Mouse (Mus musculus) kidney, embryonic 16.5 days (tissue): ENCODE results near the gene Folh1. TPM values are rescaled to one million over a fixed set of nuclear protein-coding genes. Genes with fewer than 3 reads are reported as not detected.
"Not testable (repeated sequence)": the region's sequence is repeated elsewhere in the genome, so short reads cannot be mapped to it uniquely, and the experiment has no call there.

Experiments
- ATAC-seq: fragments of 200-750 bp; cut with Nextera tagmentation; 2 replicates; pipeline ENCODE4 v1.8.0; 2017; ENCODE audit warnings: moderate TSS enrichment; ENCODE audit not compliant: low FRiP score, low TSS enrichment
- H3K27ac ChIP-seq: fragments of 300-500 bp; sonication (generic); 2 replicates; pipeline ENCODE4 v1.5.1; 2014; ENCODE audit warnings: low read length
- H3K27me3 ChIP-seq: fragments of 300-500 bp; sonication (generic); 2 replicates; pipeline ENCODE4 v1.6.1; 2014; ENCODE audit warnings: low read length, control low read depth, mixed read lengths; ENCODE audit not compliant: insufficient read depth
- H3K36me3 ChIP-seq: fragments of 300-500 bp; sonication (generic); 2 replicates; pipeline ENCODE4 v1.6.1; 2014; ENCODE audit warnings: low read length, control low read depth, mixed read lengths; ENCODE audit not compliant: insufficient read depth
- H3K4me1 ChIP-seq: fragments of 300-500 bp; sonication (generic); 2 replicates; pipeline ENCODE4 v1.6.1; 2014; ENCODE audit warnings: low read length, control low read depth, mixed read lengths; ENCODE audit not compliant: insufficient read depth
- H3K4me2 ChIP-seq: fragments of 300-500 bp; sonication (generic); replicated peaks from 2 replicates; pipeline ENCODE4 v1.6.1; 2014; ENCODE audit warnings: low read depth, low read length
- H3K4me3 ChIP-seq: fragments of 300-500 bp; sonication (generic); 2 replicates; pipeline ENCODE4 v1.5.1; 2014; ENCODE audit warnings: mild to moderate bottlenecking, low read length
- H3K9ac ChIP-seq: fragments of 300-500 bp; sonication (generic); replicated peaks from 2 replicates; pipeline ENCODE4 v1.6.1; 2014; ENCODE audit warnings: low read length
- H3K9me3 ChIP-seq: fragments of 300-500 bp; sonication (generic); 2 replicates; pipeline ENCODE4 v1.6.1; 2016; ENCODE audit warnings: low read length, control low read depth
- WGBS: fragments of 180-500 bp; shearing (Covaris S2); extraction: QIAGEN DNeasy Blood & Tissue Kit; methylation state at CpG from one replicate; pipeline ENCODE4 v1.1.7; 2014; 5-methylcytosine and 5-hydroxymethylcytosine counted together
- polyA plus RNA-seq: library from polyadenylated mRNA; unstranded; fragments of >200 nt; fragmentation: Nextera tagmentation; extraction: Ambion mirVana; gene quantifications from 2 replicates; pipeline ENCODE4 v1.2.1, GENCODE M21; 2015

The Folh1 gene
- polyA plus RNA-seq, result 0.20 and 0.44 TPM in 2 replicates

- Histone ChIP-seq H3K27me3 (no peaks in the 10 kb centered on the region), H3K4me1 (0 out of 2 replicates have a peak, but pooled peaks cover 4% of the 10 kb centered on the region), H3K9ac (no peak within 1 kb of the TSS; the same call in 1 of the 2 replicates), H3K9me3 (no peaks in the 10 kb centered on the region), H3K36me3 (no peaks in the 10 kb centered on the region), H3K4me3 (peak within 1 kb of the TSS; percentile 37), H3K4me2 (peak within 1 kb of the TSS; percentile 55), H3K27ac (no peak within 1 kb of the TSS)
- ATAC-seq, result peak; percentile 71; the same call in 1 of the 2 replicates
- 6% methylated on average over 11 of the region's 11 CpGs for WGBS
These were observed at the start of gene Folh1 for GRCm38 (mm10) chr7:86775617-86776325. Gene Folh1, minus strand, starts transcription at chr7:86775943.

GRCm38 (mm10) chr7:86816466-86816865, 40.7 kb upstream of the Folh1 start:
- no peak overlapping the region for H3K9ac ChIP-seq
- ATAC-seq, result no peak
- H3K4me3 ChIP-seq, result no peak overlapping the region
- H3K27me3 ChIP-seq, result no peaks in the 10 kb centered on the region
- WGBS, result 82% methylated on average over 1 of the region's 1 CpGs
- H3K4me1 ChIP-seq, result no peaks in the 10 kb centered on the region
- H3K27ac ChIP-seq, result no peak overlapping the region
- H3K4me2 ChIP-seq, result no peak overlapping the region
- H3K9me3 ChIP-seq, result no peaks in the 10 kb centered on the region
- no peaks in the 10 kb centered on the region for H3K36me3 ChIP-seq

DNA sequence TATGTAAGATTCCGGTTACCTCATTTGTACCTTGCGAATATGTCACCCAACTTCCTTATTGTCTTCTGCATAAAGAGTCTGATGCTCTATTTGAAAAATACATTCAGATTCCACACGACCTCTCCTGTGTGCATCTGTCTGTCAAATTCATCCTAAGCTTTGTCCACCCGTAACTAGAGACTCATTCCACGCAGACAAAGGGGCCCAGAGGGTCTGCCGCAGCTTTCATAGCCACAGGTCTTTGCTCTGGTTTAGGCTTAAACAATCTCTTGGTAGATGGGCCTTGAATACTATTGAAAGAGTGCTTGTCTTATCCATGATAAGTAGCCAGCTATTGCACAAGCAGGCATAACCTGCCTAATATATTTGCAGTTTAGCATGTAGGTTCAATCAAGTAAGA, 40.0 kb upstream of the Folh1 start:
- ATAC-seq, H3K9me3 ChIP-seq, H3K4me1 ChIP-seq, H3K4me2 ChIP-seq, H3K27ac ChIP-seq, H3K27me3 ChIP-seq, H3K36me3 ChIP-seq, H3K9ac ChIP-seq, H3K4me3 ChIP-seq: not testable (repeated sequence)
- 88% methylated on average over 6 of the region's 6 CpGs for WGBS

GRCm38 (mm10) chr7:86815241-86815640, 39.5 kb upstream of the Folh1 start:
- WGBS, result 92% methylated on average over 4 of the region's 5 CpGs

GRCm38 (mm10) chr7:86794727-86795126, 19.0 kb upstream of the Folh1 start, which contains the start of gene Vmn2r77:
Gene Vmn2r77, plus strand, starts transcription at chr7:86795027.
- no peak within 1 kb of the TSS for H3K4me2 ChIP-seq
- no peaks in the 10 kb centered on the region for H3K4me1 ChIP-seq
- ATAC-seq, result no peak
- H3K36me3 ChIP-seq, result no peaks in the 10 kb centered on the region
- H3K27ac ChIP-seq, result no peak within 1 kb of the TSS
- no peaks in the 10 kb centered on the region for H3K27me3 ChIP-seq
- H3K9ac ChIP-seq, result no peak within 1 kb of the TSS
- no peaks in the 10 kb centered on the region for H3K9me3 ChIP-seq
- H3K4me3 ChIP-seq, result no peak within 1 kb of the TSS

More at GRCm38 (mm10) chr7:86815241-86815640, 39.5 kb upstream of the Folh1 start:
- not testable (repeated sequence) for H3K4me3 ChIP-seq, H3K4me1 ChIP-seq, H3K27ac ChIP-seq, ATAC-seq, H3K9me3 ChIP-seq, H3K27me3 ChIP-seq, H3K9ac ChIP-seq, H3K36me3 ChIP-seq, H3K4me2 ChIP-seq

DNA sequence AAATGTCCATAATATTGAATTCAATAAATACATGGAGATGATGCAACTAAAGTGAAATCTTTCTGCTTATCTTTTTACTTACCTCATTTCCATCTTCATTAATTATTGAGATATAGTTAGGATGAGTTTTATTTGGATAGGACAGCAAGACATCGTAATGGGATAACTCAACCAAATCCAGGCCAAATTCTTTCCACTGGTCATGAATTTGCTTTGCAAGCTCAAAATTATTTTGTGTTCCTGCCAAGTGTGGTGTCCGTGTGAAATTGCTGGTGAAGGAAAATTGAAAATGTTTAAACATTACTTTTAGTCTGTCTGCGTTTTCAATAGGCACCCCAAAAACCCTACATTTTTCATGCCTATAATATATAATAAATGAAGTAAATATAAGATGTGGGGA, 4.1 kb downstream of the Folh1 start:
- Histone ChIP-seq H3K36me3 (no peaks in the 10 kb centered on the region), H3K9me3 (no peaks in the 10 kb centered on the region), H3K4me3 (no peak overlapping the region), H3K27me3 (no peaks in the 10 kb centered on the region), H3K27ac (no peak overlapping the region), H3K4me1 (0 out of 2 replicates have a peak, but pooled peaks cover 4% of the 10 kb centered on the region), H3K9ac (no peak overlapping the region), H3K4me2 (no peak overlapping the region)
- no peak for ATAC-seq
- 79% methylated on average over 3 of the region's 3 CpGs for WGBS

DNA sequence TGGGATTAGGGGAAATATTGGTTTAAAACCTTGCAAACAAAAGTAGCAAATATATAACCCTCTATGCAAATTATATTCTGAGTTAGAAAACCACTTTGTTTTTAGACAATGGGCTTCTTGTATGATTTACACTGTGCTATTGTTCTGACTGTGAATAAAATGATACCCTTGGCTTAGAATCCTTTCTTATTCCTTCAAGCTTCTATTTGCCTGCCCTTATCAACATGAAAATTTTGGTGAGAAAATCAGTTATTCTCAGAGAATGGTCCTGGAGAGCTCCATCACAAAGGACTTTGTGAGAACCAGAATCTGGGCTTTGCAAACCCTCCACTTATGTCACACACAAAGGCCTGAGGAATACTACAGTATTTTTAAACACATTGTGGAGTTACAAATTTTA, 11.1 kb downstream of the Folh1 start:
- no peak overlapping the region for H3K9ac ChIP-seq
- H3K27me3 ChIP-seq, result no peaks in the 10 kb centered on the region
- no peaks in the 10 kb centered on the region for H3K9me3 ChIP-seq
- no peaks in the 10 kb centered on the region for H3K36me3 ChIP-seq
- H3K4me1 ChIP-seq, result no peaks in the 10 kb centered on the region
- H3K4me3 ChIP-seq, result no peak overlapping the region
- H3K27ac ChIP-seq, result no peak overlapping the region
- no peak for ATAC-seq
- H3K4me2 ChIP-seq, result no peak overlapping the region

DNA sequence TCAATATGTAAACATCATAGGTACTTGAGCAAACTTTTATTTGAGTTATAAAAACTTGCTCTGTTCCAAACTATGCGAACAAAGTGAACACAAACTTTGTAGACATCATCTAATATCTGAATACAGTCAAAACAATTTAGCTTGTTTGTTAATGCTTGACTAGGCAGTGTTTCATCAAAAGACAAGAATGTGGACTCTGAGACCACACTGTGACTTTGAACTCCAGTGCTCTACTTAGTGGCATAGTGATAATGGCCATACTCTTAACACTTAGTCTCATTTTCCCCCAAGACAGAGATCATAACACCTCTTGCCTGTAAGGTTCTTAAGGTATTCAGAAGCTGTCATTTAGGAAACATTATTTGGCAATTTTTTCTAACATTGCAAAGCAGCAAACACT, 15.0 kb downstream of the Folh1 start:
- no peaks in the 10 kb centered on the region for H3K4me1 ChIP-seq
- H3K9ac ChIP-seq, result no peak overlapping the region
- H3K36me3 ChIP-seq, result no peaks in the 10 kb centered on the region
- H3K4me2 ChIP-seq, result no peak overlapping the region
- H3K27me3 ChIP-seq, result no peaks in the 10 kb centered on the region
- no peak for ATAC-seq
- H3K4me3 ChIP-seq, result no peak overlapping the region
- H3K9me3 ChIP-seq, result no peaks in the 10 kb centered on the region
- WGBS, result 83% methylated on average over 1 of the region's 1 CpGs
- H3K27ac ChIP-seq, result no peak overlapping the region

DNA sequence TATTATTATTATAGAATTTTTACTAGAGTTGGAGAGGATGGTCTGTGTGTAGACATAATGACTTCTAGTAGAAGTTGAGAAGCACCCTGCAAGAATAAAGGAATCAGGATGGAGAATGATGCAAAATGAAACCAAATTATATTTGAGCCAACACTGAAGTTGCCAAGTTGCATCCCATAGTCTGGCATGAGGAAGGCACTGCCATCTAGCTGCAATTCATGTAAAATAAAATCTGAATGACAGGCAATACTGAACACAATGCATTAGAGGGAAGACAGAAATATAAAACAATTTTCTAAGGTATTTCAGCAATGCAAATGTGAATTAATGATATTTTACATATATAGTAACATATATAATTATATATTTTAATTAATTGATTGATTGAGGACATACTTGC, 50.7 kb downstream of the Folh1 start:
- Histone ChIP-seq H3K4me1 (no peaks in the 10 kb centered on the region), H3K4me2 (no peak overlapping the region), H3K36me3 (no peaks in the 10 kb centered on the region), H3K4me3 (no peak overlapping the region), H3K27me3 (no peaks in the 10 kb centered on the region), H3K27ac (no peak overlapping the region), H3K9me3 (no peaks in the 10 kb centered on the region), H3K9ac (no peak overlapping the region)
- no peak for ATAC-seq

- Histone ChIP-seq H3K4me2 (no peak within 1 kb of the TSS), H3K27me3 (no peaks in the 10 kb centered on the region), H3K9me3 (no peaks in the 10 kb centered on the region), H3K36me3 (no peaks in the 10 kb centered on the region), H3K27ac (no peak within 1 kb of the TSS), H3K9ac (no peak within 1 kb of the TSS), H3K4me3 (no peak within 1 kb of the TSS), H3K4me1 (no peaks in the 10 kb centered on the region)
- ATAC-seq, result no peak
These were observed 87.7 kb downstream of the Folh1 start, which contains the start of gene Olfr292 for GRCm38 (mm10) chr7:86688030-86688429. Gene Olfr292, plus strand, starts transcription at chr7:86688330.
